Mouse (Mus musculus) embryonic facial prominence, embryonic 10.5 days (tissue): ENCODE measurements at regions not wholly inside any gene's neighbourhood (a gene's known extent, or its start where the extent isn't known, plus 50 kb on each side); places are given as distances from the start of the nearest gene placed in this dataset.
A peak's percentile ranks its signal among the peaks of the same experiment; 100 is the strongest.

ENCODE experiments used
- DNase-seq: peaks from one replicate; pipeline ENCODE4 v3.0.0-alpha.2; 2017; ENCODE audit warnings: low spot score
- H3K27ac ChIP-seq: fragments of 300-500 bp; sonication (generic); replicated peaks from 2 replicates; pipeline ENCODE4 v1.5.1; 2016; ENCODE audit warnings: mild to moderate bottlenecking
- H3K27me3 ChIP-seq: fragments of 300-500 bp; sonication (generic); replicated peaks from 2 replicates; pipeline ENCODE4 v1.6.1; 2016; ENCODE audit warnings: low read depth, mild to moderate bottlenecking; ENCODE audit not compliant: poor library complexity, severe bottlenecking
- H3K36me3 ChIP-seq: fragments of 300-500 bp; sonication (generic); replicated peaks from 2 replicates; pipeline ENCODE4 v1.6.1; 2016; ENCODE audit warnings: mild to moderate bottlenecking, moderate library complexity
- H3K4me1 ChIP-seq: fragments of 300-500 bp; sonication (generic); 2 replicates; pipeline ENCODE4 v1.6.1; 2016
- H3K4me3 ChIP-seq: fragments of 300-500 bp; sonication (generic); 2 replicates; pipeline ENCODE4 v1.5.1; 2016; ENCODE audit warnings: mild to moderate bottlenecking, moderate library complexity
- H3K9me3 ChIP-seq: fragments of 300-500 bp; sonication (generic); 2 replicates; pipeline ENCODE4 v1.6.1; 2016; ENCODE audit warnings: mild to moderate bottlenecking
- WGBS: fragments of 180-500 bp; shearing (Covaris S2); methylation state at CpG from one replicate; pipeline ENCODE4 v1.1.7; 2016; 5-methylcytosine and 5-hydroxymethylcytosine counted together

DNA sequence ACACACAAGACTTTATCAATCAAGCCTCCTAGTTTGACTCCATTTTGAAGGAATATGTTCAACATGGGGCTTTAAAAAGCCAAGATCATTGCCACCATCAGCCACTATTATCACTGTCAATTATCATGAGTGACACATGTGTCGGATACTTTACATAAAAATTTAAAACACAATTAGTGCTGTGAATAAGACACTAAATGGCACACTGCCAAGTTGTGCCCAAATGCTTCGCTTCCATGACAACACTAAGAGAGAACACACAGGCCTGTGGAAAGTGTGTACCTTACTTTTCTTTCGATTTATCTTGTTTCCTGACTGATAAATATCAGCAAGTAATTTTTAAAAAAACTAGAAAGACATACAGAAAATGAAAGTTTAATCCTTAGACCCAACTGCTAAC, 166.5 kb upstream of the Ptbp2 start:
- no peaks in the 10 kb centered on the region for H3K27me3 ChIP-seq
- peaks cover 21% of the 10 kb centered on the region for H3K4me1 ChIP-seq
- no peak overlapping the region for H3K27ac ChIP-seq
- no peak overlapping the region for H3K4me3 ChIP-seq
- 92% methylated on average over 3 of the region's 3 CpGs for WGBS
- DNase-seq, result no peak
- H3K36me3 ChIP-seq, result no peaks in the 10 kb centered on the region
- H3K9me3 ChIP-seq, result no peaks in the 10 kb centered on the region

DNA sequence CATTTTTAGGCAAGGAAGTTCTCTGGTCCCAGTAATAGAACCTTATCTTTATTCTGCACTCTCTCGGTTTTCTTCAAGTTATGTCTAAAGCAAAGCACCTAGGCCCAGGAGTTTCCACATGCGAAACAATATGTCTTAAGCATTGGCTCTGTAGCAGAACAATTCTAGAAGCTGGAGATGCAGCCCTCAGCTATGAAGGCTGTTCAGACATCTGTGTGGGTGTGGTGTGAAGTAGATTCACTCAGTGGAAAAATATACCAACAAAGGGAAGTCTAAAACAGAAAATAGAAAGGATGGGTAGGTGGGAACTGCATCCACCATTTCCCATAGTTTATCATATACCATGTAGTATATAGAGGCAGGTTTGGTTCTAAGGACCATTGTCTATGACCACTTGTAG, 165.8 kb upstream of the Ptbp2 start:
- H3K27ac ChIP-seq, result no peak overlapping the region
- peaks cover 21% of the 10 kb centered on the region for H3K4me1 ChIP-seq
- H3K27me3 ChIP-seq, result no peaks in the 10 kb centered on the region
- H3K9me3 ChIP-seq, result no peaks in the 10 kb centered on the region
- H3K36me3 ChIP-seq, result no peaks in the 10 kb centered on the region
- DNase-seq, result no peak
- no peak overlapping the region for H3K4me3 ChIP-seq
- WGBS, result 82% methylated on average over 2 of the region's 2 CpGs

- H3K4me1 ChIP-seq, result peaks cover 21% of the 10 kb centered on the region
- H3K36me3 ChIP-seq, result no peaks in the 10 kb centered on the region
- H3K27me3 ChIP-seq, result no peaks in the 10 kb centered on the region
- no peaks in the 10 kb centered on the region for H3K9me3 ChIP-seq
- 27% methylated on average over 7 of the region's 7 CpGs for WGBS
- peak overlapping the region; percentile 19; the same call in 1 of the 2 replicates for H3K27ac ChIP-seq
- no peak for DNase-seq
- peak overlapping the region; percentile 45; the same call in 1 of the 2 replicates for H3K4me3 ChIP-seq
Observed at GRCm38 (mm10) chr3:119949620-119950019, 165.4 kb upstream of the Ptbp2 start.

- Histone ChIP-seq H3K9me3 (no peaks in the 10 kb centered on the region), H3K4me1 (peaks cover 21% of the 10 kb centered on the region), H3K36me3 (no peaks in the 10 kb centered on the region), H3K27me3 (no peaks in the 10 kb centered on the region), H3K27ac (no peak overlapping the region), H3K4me3 (peak overlapping the region; percentile 45)
- WGBS, result 44% methylated on average over 17 of the region's 17 CpGs
- peak; percentile 45 for DNase-seq
Observed at GRCm38 (mm10) chr3:119949041-119949470, 164.8 kb upstream of the Ptbp2 start.

DNA sequence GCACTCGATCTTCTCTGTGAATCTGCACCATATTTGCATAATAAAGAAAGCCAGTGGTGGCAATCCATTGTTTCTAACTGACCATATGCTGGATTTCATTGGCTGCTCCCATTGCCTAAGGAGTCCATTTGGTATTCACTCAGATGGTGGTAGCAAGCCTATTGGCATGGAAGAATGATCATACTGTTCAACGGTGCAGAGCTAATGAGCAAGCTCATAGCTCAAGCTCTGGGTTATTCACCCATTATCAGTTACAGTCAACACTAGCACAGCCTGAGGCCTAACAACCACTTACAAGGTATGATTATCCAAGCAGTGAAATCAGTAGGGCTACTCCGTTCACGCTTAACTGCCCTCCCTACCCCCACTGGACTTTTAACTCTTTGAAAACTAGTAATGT, 162.9 kb upstream of the Ptbp2 start:
- H3K27ac ChIP-seq, result no peak overlapping the region
- DNase-seq, result no peak
- H3K4me1 ChIP-seq, result peaks cover 21% of the 10 kb centered on the region
- H3K9me3 ChIP-seq, result no peaks in the 10 kb centered on the region
- H3K4me3 ChIP-seq, result no peak overlapping the region
- WGBS, result 44% methylated on average over 4 of the region's 4 CpGs
- H3K36me3 ChIP-seq, result no peaks in the 10 kb centered on the region
- no peaks in the 10 kb centered on the region for H3K27me3 ChIP-seq

DNA sequence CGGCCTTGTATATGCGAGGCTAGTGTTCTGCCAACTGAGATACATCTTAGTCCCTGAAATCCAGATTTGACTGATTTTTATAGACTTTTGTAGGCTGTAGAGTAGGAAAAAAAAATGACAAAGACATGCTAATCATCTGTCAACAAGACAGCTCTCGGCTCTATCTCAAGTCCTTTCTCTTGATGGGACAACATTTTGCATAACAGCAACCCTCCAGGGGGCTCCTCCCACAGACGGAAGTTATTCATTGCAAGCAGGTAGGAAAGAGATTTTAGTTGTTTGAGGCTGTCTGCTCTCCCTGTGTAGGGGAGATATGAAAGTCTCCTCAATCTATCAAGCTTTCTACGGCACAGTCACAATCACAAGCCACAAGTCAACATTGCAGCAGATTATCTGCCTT, 159.8 kb upstream of the Ptbp2 start:
- Histone ChIP-seq H3K27ac (no peak overlapping the region), H3K27me3 (no peaks in the 10 kb centered on the region), H3K4me1 (peaks cover 14% of the 10 kb centered on the region), H3K4me3 (no peak overlapping the region), H3K36me3 (no peaks in the 10 kb centered on the region), H3K9me3 (no peaks in the 10 kb centered on the region)
- WGBS, result 68% methylated on average over 5 of the region's 5 CpGs
- no peak for DNase-seq

GRCm38 (mm10) chr3:119939091-119939490, 154.8 kb upstream of the Ptbp2 start:
- no peaks in the 10 kb centered on the region for H3K27me3 ChIP-seq
- no peaks in the 10 kb centered on the region for H3K9me3 ChIP-seq
- no peaks in the 10 kb centered on the region for H3K36me3 ChIP-seq
- H3K27ac ChIP-seq, result no peak overlapping the region
- 92% methylated on average over 1 of the region's 1 CpGs for WGBS
- H3K4me1 ChIP-seq, result no peaks in the 10 kb centered on the region
- no peak for DNase-seq
- H3K4me3 ChIP-seq, result no peak overlapping the region

DNA sequence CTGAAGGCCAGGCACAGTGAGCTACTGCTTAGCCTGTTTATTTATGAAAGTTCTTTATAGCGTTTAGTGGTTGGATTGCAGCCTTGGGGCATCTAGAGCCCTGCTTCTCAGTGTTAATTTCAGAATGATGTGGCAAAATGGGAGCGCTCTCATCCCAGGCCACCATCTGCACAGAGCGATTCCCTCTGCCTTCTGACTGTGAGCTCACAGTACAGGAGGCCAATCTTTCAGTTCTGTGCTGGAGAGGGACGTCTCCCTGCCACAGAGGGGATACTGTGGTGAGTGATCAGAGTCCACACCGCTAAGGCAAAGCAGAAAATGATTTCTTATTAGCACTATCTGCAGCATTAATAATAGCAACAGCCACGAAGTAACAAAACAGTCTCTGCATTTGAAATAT, 154.2 kb upstream of the Ptbp2 start:
- DNase-seq, result no peak
- no peak overlapping the region for H3K4me3 ChIP-seq
- 70% methylated on average over 6 of the region's 6 CpGs for WGBS
- H3K36me3 ChIP-seq, result no peaks in the 10 kb centered on the region
- H3K27ac ChIP-seq, result no peak overlapping the region
- H3K9me3 ChIP-seq, result no peaks in the 10 kb centered on the region
- no peaks in the 10 kb centered on the region for H3K27me3 ChIP-seq
- H3K4me1 ChIP-seq, result no peaks in the 10 kb centered on the region

GRCm38 (mm10) chr3:119936526-119936925, 152.3 kb upstream of the Ptbp2 start:
- Histone ChIP-seq H3K27ac (no peak overlapping the region), H3K4me3 (no peak overlapping the region), H3K36me3 (no peaks in the 10 kb centered on the region), H3K4me1 (no peaks in the 10 kb centered on the region), H3K27me3 (no peaks in the 10 kb centered on the region), H3K9me3 (no peaks in the 10 kb centered on the region)
- DNase-seq, result no peak
- WGBS, result 89% methylated on average over 1 of the region's 1 CpGs

GRCm38 (mm10) chr3:119933049-119933511, 148.8 kb upstream of the Ptbp2 start:
- Histone ChIP-seq H3K27me3 (no peaks in the 10 kb centered on the region), H3K36me3 (no peaks in the 10 kb centered on the region), H3K4me1 (no peaks in the 10 kb centered on the region), H3K4me3 (no peak overlapping the region), H3K9me3 (no peaks in the 10 kb centered on the region), H3K27ac (no peak overlapping the region)
- DNase-seq, result no peak
- 51% methylated on average over 5 of the region's 5 CpGs for WGBS

- Histone ChIP-seq H3K27ac (no peak overlapping the region), H3K36me3 (no peaks in the 10 kb centered on the region), H3K4me1 (no peaks in the 10 kb centered on the region), H3K4me3 (no peak overlapping the region), H3K9me3 (no peaks in the 10 kb centered on the region), H3K27me3 (no peaks in the 10 kb centered on the region)
- DNase-seq, result no peak
- 81% methylated on average over 2 of the region's 2 CpGs for WGBS
Observed at GRCm38 (mm10) chr3:119928281-119928680, 144.0 kb upstream of the Ptbp2 start.

DNA sequence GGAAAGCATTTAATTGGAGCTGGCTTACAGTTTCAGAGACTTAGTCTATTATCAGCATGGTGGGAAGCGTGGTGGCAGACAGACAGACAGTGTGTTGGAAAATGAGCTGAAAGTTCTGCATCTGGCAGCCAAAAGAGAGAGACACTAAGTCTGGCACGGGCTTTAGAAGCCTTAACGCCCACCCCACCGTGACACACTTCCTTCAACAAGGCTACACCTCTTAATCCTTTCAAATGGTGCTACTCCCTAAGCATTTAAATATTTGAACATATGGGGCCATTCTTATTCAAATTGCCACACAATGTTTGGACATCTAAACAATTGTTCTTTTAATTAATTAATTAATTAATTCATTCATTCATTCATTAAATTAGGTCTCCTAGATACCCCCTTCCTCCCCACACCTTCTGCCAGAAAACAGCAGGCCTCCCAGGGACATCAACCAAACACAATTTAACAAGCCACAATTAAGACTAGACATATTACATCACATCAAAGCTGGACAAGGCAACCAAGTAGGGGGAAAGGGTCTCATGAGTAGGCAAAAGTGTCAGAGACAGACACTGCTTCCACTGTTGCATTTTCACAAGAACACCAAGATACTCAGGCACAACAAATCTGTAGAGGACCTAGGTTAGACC, 135.4 kb upstream of the Ptbp2 start:
- H3K9me3 ChIP-seq, result no peaks in the 10 kb centered on the region
- no peaks in the 10 kb centered on the region for H3K36me3 ChIP-seq
- no peaks in the 10 kb centered on the region for H3K27me3 ChIP-seq
- no peak overlapping the region for H3K27ac ChIP-seq
- WGBS, result 89% methylated on average over 4 of the region's 4 CpGs
- H3K4me1 ChIP-seq, result 0 out of 2 replicates have a peak, but pooled peaks cover 4% of the 10 kb centered on the region
- DNase-seq, result no peak
- H3K4me3 ChIP-seq, result no peak overlapping the region

DNA sequence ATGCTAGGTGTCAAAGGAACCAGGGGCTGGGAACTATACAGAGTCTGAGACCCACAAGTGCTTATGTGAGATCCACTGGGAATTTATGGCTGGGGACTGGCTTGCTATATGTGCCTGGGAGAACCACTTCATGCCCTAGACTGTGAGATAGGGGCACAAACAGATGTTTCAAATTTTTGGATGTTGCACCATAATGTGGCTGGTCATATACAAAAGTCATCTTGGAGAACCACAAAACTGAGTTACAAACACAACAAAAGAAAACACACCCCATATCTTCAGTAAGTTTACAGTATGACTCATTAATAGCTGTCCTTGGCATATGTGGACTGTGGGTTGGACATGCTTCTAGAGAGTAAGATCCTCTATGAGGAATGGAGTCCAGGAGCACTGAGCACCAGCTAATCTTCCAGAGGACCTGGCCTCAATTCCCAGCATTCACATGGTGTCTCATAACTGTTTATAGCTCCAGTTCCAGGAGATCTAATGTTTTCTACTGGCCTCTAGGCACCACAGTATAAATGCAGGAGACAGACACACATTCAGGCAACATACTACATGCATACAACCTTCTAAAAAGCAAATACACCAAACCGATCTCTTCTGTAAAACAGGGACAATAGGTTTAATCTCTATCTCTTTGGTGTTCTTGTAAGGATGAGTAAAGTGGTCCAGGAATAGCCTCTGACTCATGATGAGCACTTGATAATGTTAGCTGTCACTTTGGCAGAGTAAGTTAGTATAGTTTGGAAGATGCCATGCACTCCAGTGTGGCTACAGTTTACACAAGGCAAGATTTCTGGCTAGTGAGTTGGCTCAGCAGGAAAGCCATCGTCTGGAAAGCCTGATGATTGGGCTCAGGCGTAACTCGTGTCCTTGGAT, 132.0 kb upstream of the Ptbp2 start:
- no peak for DNase-seq
- no peaks in the 10 kb centered on the region for H3K9me3 ChIP-seq
- 84% methylated on average over 4 of the region's 4 CpGs for WGBS
- H3K4me3 ChIP-seq, result no peak overlapping the region
- H3K4me1 ChIP-seq, result 0 out of 2 replicates have a peak, but pooled peaks cover 4% of the 10 kb centered on the region
- H3K27me3 ChIP-seq, result no peaks in the 10 kb centered on the region
- H3K27ac ChIP-seq, result no peak overlapping the region
- no peaks in the 10 kb centered on the region for H3K36me3 ChIP-seq
